Mouse (Mus musculus): ENCODE data around the gene Cfap65.

DNA sequence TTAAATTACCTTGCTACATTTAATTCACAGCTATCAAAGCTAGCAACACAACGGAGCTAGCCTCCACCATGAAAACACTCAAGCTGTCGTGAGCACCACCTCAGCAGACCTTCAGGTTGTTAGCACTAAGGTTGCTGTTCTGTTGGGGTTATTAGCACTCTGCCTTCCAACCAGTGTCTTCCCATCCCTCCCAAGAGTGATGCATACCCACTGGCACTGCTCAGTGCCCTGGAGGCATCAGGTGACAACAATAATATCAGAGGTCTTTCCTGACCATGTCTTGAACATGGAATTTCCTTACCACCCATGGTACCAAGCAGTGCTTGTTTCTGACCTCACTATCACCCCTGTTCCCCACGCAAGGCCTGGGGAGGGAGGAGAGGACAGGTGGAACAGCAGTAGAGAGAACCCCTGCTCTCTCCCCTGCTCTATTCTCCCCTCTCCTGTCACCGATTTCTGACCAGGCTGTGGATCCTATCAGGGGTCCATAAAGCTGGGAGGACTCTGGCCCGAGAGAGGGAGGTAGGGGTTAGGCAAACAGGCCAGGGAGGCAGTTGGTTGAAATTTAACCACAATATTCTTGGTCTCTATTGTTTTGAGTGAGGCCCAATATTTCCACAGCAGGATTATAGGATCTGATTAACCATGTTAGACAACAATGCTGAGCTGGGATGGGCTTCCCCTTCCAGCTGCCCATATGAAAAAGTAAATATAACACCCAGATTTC lies 26.9 kb upstream of the Cfap65 start:
- TF ChIP-seq ZNF384 (IDR thresholded peaks at IDR 0.05; ENCODE audit: low read depth, low read length) (no peak), GATA1 (IDR thresholded peaks at IDR 0.05; ENCODE audit: low read depth, low read length) (no peak), TCF12 (IDR thresholded peaks at IDR 0.05; ENCODE audit: low read depth, low read length) (no peak), CTCF (IDR thresholded peaks at IDR 0.05 in 2 of 3, conservative IDR thresholded peaks at IDR 0.05 in 1 of 3; ENCODE audit: control insufficient read depth in 1 of 3, insufficient read depth in 1 of 3, low read depth in 2 of 3, low read length in 3 of 3, poor library complexity in 1 of 3, severe bottlenecking in 1 of 3) (no peak), POLR2AphosphoS2 (IDR thresholded peaks at IDR 0.05; ENCODE audit: low read length) (no peak), CHD2 (IDR thresholded peaks at IDR 0.05; ENCODE audit: low read length) (no peak), UBTF (IDR thresholded peaks at IDR 0.05; ENCODE audit: borderline replicate concordance, insufficient read depth, low read depth, low read length) (no peak), ZC3H11A (IDR thresholded peaks at IDR 0.05; ENCODE audit: low read depth, low read length) (no peak), MXI1 (IDR thresholded peaks at IDR 0.05; ENCODE audit: low read depth, low read length) (no peak), POLR2AphosphoS5 (IDR thresholded peaks at IDR 0.05; ENCODE audit: borderline replicate concordance, low read depth, low read length) (no peak)

Measured in MEL (cell line).